Mouse (Mus musculus) midbrain, embryonic 12.5 days (tissue): ENCODE results near the gene Knl1. TPM values are rescaled to one million over a fixed set of nuclear protein-coding genes. Genes with fewer than 3 reads are reported as not detected.

Experiments used
- ATAC-seq: fragments of 200-750 bp; cut with Nextera tagmentation; 2 replicates; pipeline ENCODE4 v1.8.0; 2017; ENCODE audit warnings: low read depth, moderate TSS enrichment, moderate library complexity; ENCODE audit not compliant: low FRiP score
- H3K27ac ChIP-seq: fragments of 300-500 bp; sonication (generic); replicated peaks from 2 replicates; pipeline ENCODE4 v1.5.1; 2016; ENCODE audit warnings: mild to moderate bottlenecking
- H3K27me3 ChIP-seq: fragments of 300-500 bp; sonication (generic); 2 replicates; pipeline ENCODE4 v1.6.1; 2016; ENCODE audit warnings: mild to moderate bottlenecking
- H3K36me3 ChIP-seq: fragments of 300-500 bp; sonication (generic); 2 replicates; pipeline ENCODE4 v1.6.1; 2016
- H3K4me1 ChIP-seq: fragments of 300-500 bp; sonication (generic); 2 replicates; pipeline ENCODE4 v1.6.1; 2016
- H3K4me2 ChIP-seq: fragments of 300-500 bp; sonication (generic); replicated peaks from 2 replicates; pipeline ENCODE4 v1.6.1; 2016; ENCODE audit warnings: mild to moderate bottlenecking, moderate library complexity
- H3K4me3 ChIP-seq: fragments of 300-500 bp; sonication (generic); 2 replicates; pipeline ENCODE4 v1.5.1; 2016; ENCODE audit warnings: mild to moderate bottlenecking
- H3K9ac ChIP-seq: fragments of 300-500 bp; sonication (generic); replicated peaks from 2 replicates; pipeline ENCODE4 v1.6.1; 2016; ENCODE audit warnings: mild to moderate bottlenecking, moderate library complexity
- H3K9me3 ChIP-seq: fragments of 300-500 bp; sonication (generic); 2 replicates; pipeline ENCODE4 v1.6.1; 2016; ENCODE audit warnings: mild to moderate bottlenecking
- WGBS: fragments of 180-500 bp; shearing (Covaris S2); methylation state at CpG from one replicate; pipeline ENCODE4 v1.1.7; 2016; 5-methylcytosine and 5-hydroxymethylcytosine counted together
- polyA plus RNA-seq: library from polyadenylated mRNA; unstranded; fragments of >200 nt; fragmentation: Nextera tagmentation; extraction: Ambion mirVana; gene quantifications from 2 replicates; pipeline ENCODE4 v1.2.1, GENCODE M21; 2016

Gene Knl1
- polyA plus RNA-seq, 1 experiment from 2014 or later, result 60.3 TPM

- Histone ChIP-seq H3K27ac (no peak overlapping the region), H3K9me3 (no peaks in the 10 kb centered on the region), H3K4me1 (peaks cover 13% of the 10 kb centered on the region), H3K4me2 (peak overlapping the region; percentile 58), H3K27me3 (no peaks in the 10 kb centered on the region), H3K9ac (peak overlapping the region; percentile 65), H3K36me3 (no peaks in the 10 kb centered on the region), H3K4me3 (peak overlapping the region; percentile 81)
- WGBS, result 26% methylated on average over 4 of the region's 4 CpGs
- ATAC-seq, result no peak
Measured at GRCm38 (mm10) chr2:119047849-119048248, 930 bp downstream of the Knl1 start.

GRCm38 (mm10) chr2:119050132-119050650, 3.3 kb downstream of the Knl1 start:
- Histone ChIP-seq H3K9ac (no peak overlapping the region), H3K4me1 (peaks cover 13% of the 10 kb centered on the region), H3K27me3 (no peaks in the 10 kb centered on the region), H3K27ac (no peak overlapping the region), H3K4me2 (no peak overlapping the region), H3K9me3 (no peaks in the 10 kb centered on the region), H3K4me3 (no peak overlapping the region), H3K36me3 (no peaks in the 10 kb centered on the region)
- no peak for ATAC-seq
- whole genome bisulfite sequencing, result 97% methylated on average over 4 of the region's 4 CpGs

- H3K4me1 ChIP-seq, result no peaks in the 10 kb centered on the region
- 99% methylated on average over 2 of the region's 2 CpGs for WGBS
- no peak overlapping the region for H3K4me2 ChIP-seq
- H3K27me3 ChIP-seq, result no peaks in the 10 kb centered on the region
- no peak for ATAC-seq
- no peak overlapping the region for H3K9ac ChIP-seq
- H3K9me3 ChIP-seq, result no peaks in the 10 kb centered on the region
- peaks cover 23% of the 10 kb centered on the region; the same call in 1 of the 2 replicates for H3K36me3 ChIP-seq
- no peak overlapping the region for H3K4me3 ChIP-seq
- H3K27ac ChIP-seq, result no peak overlapping the region
Measured at GRCm38 (mm10) chr2:119060139-119060538, 13.2 kb downstream of the Knl1 start.

- H3K9me3 ChIP-seq, result no peaks in the 10 kb centered on the region
- no peak overlapping the region for H3K4me3 ChIP-seq
- H3K27ac ChIP-seq, result no peak overlapping the region
- H3K9ac ChIP-seq, result no peak overlapping the region
- H3K27me3 ChIP-seq, result no peaks in the 10 kb centered on the region
- H3K36me3 ChIP-seq, result peaks cover 26% of the 10 kb centered on the region
- 94% methylated on average over 4 of the region's 4 CpGs for WGBS
- no peaks in the 10 kb centered on the region for H3K4me1 ChIP-seq
- no peak for ATAC-seq
- no peak overlapping the region for H3K4me2 ChIP-seq
Measured at GRCm38 (mm10) chr2:119072397-119072796, 25.5 kb downstream of the Knl1 start.

- 90% methylated on average over 2 of the region's 2 CpGs for WGBS
- no peak overlapping the region for H3K4me3 ChIP-seq
- H3K27me3 ChIP-seq, result no peaks in the 10 kb centered on the region
- no peaks in the 10 kb centered on the region for H3K9me3 ChIP-seq
- no peak overlapping the region for H3K4me2 ChIP-seq
- H3K36me3 ChIP-seq, result peaks cover 23% of the 10 kb centered on the region
- H3K27ac ChIP-seq, result no peak overlapping the region
- H3K9ac ChIP-seq, result no peak overlapping the region
- no peak for ATAC-seq
- no peaks in the 10 kb centered on the region for H3K4me1 ChIP-seq
Measured at GRCm38 (mm10) chr2:119086156-119086555, 39.2 kb downstream of the Knl1 start.

- peaks cover 31% of the 10 kb centered on the region for H3K36me3 ChIP-seq
- H3K27me3 ChIP-seq, result no peaks in the 10 kb centered on the region
- no peak overlapping the region for H3K4me3 ChIP-seq
- no peaks in the 10 kb centered on the region for H3K9me3 ChIP-seq
- no peak for ATAC-seq
- no peak overlapping the region for H3K9ac ChIP-seq
- no peak overlapping the region for H3K4me2 ChIP-seq
- no peak overlapping the region for H3K27ac ChIP-seq
- H3K4me1 ChIP-seq, result no peaks in the 10 kb centered on the region
Measured at GRCm38 (mm10) chr2:119101552-119101951, 54.6 kb downstream of the Knl1 start.

- no peak for ATAC-seq
- Histone ChIP-seq H3K27ac (no peak overlapping the region), H3K4me1 (no peaks in the 10 kb centered on the region), H3K4me3 (no peak overlapping the region), H3K27me3 (no peaks in the 10 kb centered on the region), H3K4me2 (no peak overlapping the region), H3K36me3 (peaks cover 25% of the 10 kb centered on the region), H3K9me3 (no peaks in the 10 kb centered on the region), H3K9ac (no peak overlapping the region)
- WGBS, result 82% methylated on average over 5 of the region's 5 CpGs
Measured at GRCm38 (mm10) chr2:119106583-119106982, 59.7 kb downstream of the Knl1 start.

- 68% methylated on average over 4 of the region's 4 CpGs for WGBS
- peaks cover 9% of the 10 kb centered on the region; the same call in 1 of the 2 replicates for H3K36me3 ChIP-seq
- ATAC-seq, result no peak
Measured at GRCm38 (mm10) chr2:119108554-119108953, 61.6 kb downstream of the Knl1 start.

GRCm38 (mm10) chr2:119111060-119111459, 64.1 kb downstream of the Knl1 start:
- 0 out of 2 replicates have a peak, but pooled peaks cover 4% of the 10 kb centered on the region for H3K36me3 ChIP-seq
- H3K9ac ChIP-seq, result no peak overlapping the region
- WGBS, result 93% methylated on average over 3 of the region's 3 CpGs
- peaks cover 16% of the 10 kb centered on the region for H3K4me1 ChIP-seq
- no peak for ATAC-seq
- no peak overlapping the region for H3K27ac ChIP-seq
- no peaks in the 10 kb centered on the region for H3K9me3 ChIP-seq
- no peak overlapping the region for H3K4me2 ChIP-seq
- H3K27me3 ChIP-seq, result no peaks in the 10 kb centered on the region
- H3K4me3 ChIP-seq, result no peak overlapping the region

More at GRCm38 (mm10) chr2:119108554-119108953, 61.6 kb downstream of the Knl1 start:
- H3K4me2 ChIP-seq, result no peak overlapping the region
- no peaks in the 10 kb centered on the region for H3K9me3 ChIP-seq
- H3K9ac ChIP-seq, result no peak overlapping the region
- H3K4me3 ChIP-seq, result no peak overlapping the region
- no peak overlapping the region for H3K27ac ChIP-seq
- peaks cover 7% of the 10 kb centered on the region for H3K4me1 ChIP-seq
- H3K27me3 ChIP-seq, result no peaks in the 10 kb centered on the region

GRCm38 (mm10) chr2:119112438-119113112, 65.7 kb downstream of the Knl1 start, which contains the start of gene Rad51:
Gene Rad51, plus strand, starts transcription at chr2:119112793.
- peak within 1 kb of the TSS; percentile 80 for H3K27ac ChIP-seq
- ATAC-seq, result peak; percentile 94
- WGBS, result under 1% methylated on average over 51 of the region's 51 CpGs

GRCm38 (mm10) chr2:119113121-119113925, 66.4 kb downstream of the Knl1 start:
- H3K27ac ChIP-seq, result 0 out of 2 replicates have a peak overlapping the region, but pooled peaks have one; percentile 80
- peak; percentile 14; the same call in 1 of the 2 replicates for ATAC-seq
- peak overlapping the region; percentile 99 for H3K4me2 ChIP-seq
- no peaks in the 10 kb centered on the region for H3K27me3 ChIP-seq
- WGBS, result 17% methylated on average over 20 of the region's 20 CpGs
- H3K4me1 ChIP-seq, result peaks cover 16% of the 10 kb centered on the region
- H3K4me3 ChIP-seq, result peak overlapping the region; percentile 75
- 0 out of 2 replicates have a peak, but pooled peaks cover 7% of the 10 kb centered on the region for H3K36me3 ChIP-seq
- H3K9me3 ChIP-seq, result no peaks in the 10 kb centered on the region
- H3K9ac ChIP-seq, result peak overlapping the region; percentile 66

More at GRCm38 (mm10) chr2:119112438-119113112, 65.7 kb downstream of the Knl1 start, which contains the start of gene Rad51:
- H3K36me3 ChIP-seq, result 0 out of 2 replicates have a peak, but pooled peaks cover 11% of the 10 kb centered on the region
- H3K9ac ChIP-seq, result peak within 1 kb of the TSS; percentile 66
- peak within 1 kb of the TSS; percentile 75 for H3K4me3 ChIP-seq
- no peaks in the 10 kb centered on the region for H3K27me3 ChIP-seq
- H3K9me3 ChIP-seq, result no peaks in the 10 kb centered on the region
- H3K4me2 ChIP-seq, result peak within 1 kb of the TSS; percentile 99
- peaks cover 16% of the 10 kb centered on the region for H3K4me1 ChIP-seq
